Mouse (Mus musculus) kidney, adult 8-10 months (tissue): ENCODE results near the gene Ccdc167.
A peak's percentile ranks its signal among the peaks of the same experiment; 100 is the strongest.
"Not testable (repeated sequence)": the region's sequence is repeated elsewhere in the genome, so short reads cannot be mapped to it uniquely, and the experiment has no call there.

Source experiments
- DNase-seq, 2 experiments: peaks; one replicate each; pipeline ENCODE4 v3.0.0; 2022

Gene Ccdc167

DNA sequence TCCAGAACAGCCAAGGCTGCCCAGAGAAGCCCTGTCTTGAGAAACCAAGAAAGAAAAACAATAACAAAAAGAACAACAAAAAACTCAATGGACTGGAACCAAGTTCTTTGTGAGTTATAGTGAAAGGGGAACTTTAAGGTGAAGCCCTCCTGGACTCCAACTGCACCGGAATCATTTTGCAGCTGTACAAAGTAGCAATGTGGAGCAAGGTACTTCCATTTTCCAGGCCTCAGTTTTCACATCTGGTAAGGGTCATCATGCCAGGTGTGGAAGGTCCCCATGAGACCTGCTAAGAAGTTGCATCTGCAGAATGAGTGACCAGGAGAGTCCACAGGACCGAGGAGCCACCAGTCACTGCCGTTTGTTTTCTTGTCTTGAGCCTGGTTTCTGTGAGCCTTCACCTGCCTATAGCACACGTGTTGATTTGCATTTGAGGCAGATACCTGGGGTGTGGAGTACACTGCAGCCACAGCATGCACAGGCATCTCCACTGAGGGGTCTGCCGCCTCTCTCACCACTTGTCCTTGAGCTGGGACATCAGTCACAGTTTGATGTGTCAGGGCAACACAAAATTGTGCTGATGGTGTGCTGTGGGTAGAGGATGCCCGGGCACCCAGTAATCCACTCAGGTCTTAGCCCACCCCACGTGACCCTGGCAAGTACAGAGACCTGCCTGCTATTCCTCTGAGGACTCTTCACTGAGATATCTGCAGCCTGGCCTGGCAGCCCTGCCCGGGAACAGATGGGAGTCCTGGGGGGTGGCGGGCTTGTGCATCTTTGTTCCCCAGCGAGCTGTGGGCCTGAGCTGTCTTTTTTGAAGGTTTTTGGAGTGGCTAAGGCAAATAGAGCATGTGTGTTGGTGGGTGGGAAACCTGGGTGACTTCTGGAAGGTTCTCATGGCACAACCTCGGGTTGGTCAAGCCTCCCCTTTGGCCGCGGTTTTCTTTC, 3.1 kb upstream of the Ccdc167 start:
- DNase-seq: no peak

DNA sequence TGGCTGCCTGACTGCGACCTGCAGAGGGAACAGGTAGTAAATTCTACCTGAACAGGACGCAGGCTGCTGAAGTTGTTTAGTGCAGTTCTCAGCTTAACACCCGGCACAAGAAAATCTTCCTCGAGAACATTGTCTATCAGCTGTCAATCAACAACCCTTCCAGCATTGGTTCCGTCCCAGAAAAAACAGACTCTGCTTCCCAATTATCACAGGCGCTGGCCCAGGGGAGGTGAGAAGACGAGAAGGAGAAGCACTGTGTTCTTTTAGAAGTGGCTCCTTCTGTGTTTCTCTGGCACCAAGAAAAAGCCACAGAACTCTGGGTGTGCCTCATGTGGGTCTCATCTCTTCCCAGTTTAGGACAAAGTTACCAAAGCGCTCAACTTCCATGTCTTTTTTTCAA, 1.8 kb upstream of the Ccdc167 start:
- no peak for DNase-seq

DNA sequence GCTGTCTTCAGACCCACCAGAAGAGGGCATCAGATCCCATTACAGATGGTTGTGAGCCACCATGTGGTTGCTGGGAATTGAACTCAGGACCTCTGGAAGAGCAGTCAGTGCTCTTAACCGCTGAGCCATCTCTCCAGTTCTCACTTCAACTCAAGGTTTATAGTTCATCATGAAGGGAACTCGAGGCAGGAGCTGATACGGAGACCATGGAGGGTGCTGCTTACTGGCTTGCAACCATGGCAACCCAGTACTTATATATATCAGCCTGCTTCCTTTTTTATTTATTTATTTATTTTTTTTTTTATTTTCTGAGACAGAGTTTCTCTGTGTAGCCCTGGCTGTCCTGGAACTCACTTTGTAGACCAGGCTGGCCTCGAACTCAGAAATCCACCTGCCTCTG, 3.1 kb downstream of the Ccdc167 start:
- not testable (repeated sequence) for DNase-seq

DNA sequence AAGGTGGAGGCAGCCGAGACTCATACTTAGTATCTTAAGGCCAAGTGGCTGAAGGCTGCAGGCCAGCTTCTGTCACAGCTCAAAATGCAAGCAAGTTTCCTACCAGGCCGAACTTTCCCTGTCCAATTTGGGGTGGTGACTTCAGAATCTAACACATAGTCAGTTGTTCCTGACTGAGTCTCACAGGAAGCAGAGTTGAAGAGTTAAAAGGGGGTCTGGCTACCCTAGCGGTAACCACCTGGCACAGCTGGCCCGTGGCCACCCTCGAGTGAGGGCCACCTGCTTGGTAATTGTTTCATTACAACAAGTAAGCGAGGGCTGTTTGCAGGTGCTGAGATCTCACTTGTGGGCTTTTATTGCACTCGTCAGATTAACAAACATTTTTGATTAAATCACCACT, 4.3 kb downstream of the Ccdc167 start:
- no peak for DNase-seq

DNA sequence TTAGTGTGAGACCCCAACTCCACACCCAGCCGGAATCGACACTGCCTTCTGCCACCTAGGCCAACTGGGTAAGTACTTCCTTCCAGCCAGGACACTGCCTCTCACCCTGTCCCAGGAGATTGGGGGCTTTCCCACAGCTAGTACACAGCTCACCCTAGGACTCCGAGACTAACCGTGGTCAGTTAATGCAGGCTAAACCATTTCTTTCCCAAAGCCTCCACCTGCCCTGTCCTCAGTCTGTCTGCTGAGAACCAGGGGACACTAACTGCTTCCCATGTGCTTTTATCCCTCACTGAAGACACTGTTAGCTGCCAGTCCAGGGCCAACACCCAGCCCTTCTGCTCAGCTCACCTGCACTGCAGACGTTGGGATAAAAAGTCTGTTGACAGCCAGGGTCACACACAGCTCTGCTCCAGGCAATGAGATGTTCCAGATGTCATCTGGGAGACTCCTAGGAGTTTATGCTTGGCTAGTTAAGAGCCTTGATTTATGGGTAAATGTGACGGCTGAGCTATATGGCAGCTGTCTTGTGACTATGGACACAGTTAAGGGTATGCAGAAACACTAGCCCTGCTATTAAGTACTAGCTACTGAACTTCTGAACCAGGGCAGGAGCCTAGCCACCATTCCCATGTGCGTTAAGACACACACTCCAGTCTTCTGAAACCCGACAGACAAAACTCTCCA, 5.0 kb downstream of the Ccdc167 start:
- no peak for DNase-seq

DNA sequence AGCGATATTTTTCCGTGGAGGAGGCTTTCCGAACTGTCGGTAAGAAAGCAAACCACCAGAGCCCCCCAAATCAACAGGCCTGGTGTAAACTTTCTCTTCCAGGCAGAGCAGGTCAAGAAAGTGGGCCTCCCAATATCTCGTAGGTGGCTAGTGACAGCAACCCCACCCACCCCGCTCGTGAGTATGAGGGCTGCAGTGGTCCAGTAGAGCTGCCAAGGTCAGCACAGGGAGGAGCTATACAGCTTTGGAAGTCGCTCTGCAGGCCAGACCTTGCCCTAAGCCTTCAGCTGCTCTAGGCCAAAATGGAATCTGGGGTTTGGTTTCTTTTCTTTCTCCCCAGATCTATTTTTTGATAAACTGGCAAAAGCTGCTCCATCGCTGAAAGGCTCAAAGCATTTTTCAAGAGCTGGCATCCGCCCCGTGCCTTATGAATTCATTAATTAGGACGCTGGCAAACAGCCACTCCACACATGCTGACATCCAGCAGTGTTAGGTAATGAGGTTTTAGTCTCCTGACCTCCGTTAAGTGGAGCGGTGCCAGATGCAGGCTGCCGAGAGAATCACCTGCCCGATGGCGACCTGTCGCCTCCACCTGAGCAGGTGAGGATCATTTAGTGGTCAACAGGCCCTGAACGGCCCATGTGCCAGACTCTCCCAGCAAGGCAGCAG, 5.6 kb downstream of the Ccdc167 start:
- DNase-seq: peak; percentile 85 to 86

DNA sequence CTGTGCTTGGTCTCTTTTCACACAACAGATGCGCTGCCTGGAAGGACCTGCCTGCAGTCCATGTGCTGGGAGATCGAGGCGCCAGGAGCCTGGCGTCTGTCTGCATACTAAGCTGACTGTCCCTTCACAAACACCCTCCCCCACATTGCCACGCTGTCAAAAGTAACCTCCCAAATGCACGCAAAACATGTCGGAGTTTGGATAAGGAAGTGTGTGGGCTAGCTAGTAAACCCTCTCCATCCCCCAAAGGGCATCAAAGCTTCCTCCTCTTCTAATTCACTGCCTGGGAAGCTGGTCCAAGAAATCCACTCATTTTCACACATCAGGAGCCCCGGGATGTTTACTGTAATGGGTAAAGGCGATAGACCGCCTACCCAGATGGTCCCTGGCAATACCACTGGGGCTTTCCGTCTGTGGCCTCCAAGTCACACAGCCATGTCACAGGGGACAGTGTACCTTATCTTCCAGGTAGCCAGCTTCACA, 6.2 kb downstream of the Ccdc167 start:
- DNase-seq: no peak

DNA sequence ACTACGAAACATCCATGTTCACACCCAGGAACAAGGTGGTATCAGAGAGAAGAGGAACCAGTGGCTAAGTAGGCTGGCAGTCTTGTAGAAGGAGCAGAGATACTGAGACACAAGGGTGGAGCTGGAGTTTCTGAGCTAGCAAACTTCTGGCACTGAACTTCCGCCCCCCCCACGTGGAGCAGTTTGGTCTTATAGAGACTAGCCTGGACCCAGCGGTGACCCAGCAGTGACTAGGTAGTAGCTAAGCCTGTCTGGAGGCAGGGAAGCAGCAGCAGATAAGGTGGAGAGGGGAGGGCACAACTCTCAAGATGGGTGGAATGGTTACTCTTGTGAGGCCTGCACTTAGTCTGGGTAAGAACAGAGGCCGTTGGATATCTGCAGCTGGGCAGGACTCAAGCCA, 8.1 kb downstream of the Ccdc167 start:
- no peak for DNase-seq

DNA sequence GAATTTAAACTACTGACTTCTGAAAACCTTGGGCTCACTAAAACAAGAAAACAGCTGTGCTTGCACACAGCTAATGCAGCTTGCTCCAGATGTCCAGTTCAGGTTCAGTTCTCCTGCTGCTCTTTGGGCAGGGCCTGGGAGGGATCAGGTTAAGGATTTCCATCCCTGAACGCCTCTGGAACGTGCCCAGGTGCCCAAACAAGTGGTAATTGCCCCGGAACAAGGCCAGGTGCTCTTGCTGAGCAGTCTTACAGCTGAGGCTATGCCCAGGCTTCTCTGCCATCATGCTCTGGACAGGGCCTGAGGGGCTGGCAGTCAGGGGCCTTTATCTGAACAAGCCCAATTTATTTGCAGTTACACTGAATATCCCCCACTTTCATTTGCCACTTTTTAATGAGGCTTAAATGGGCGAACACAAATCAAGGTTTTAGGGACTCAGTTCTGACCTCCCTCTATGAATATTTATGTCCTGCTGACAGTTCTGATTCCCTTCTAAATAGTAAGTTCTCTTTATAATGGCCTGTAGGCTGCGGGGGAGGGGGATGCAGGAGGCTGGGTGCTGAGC, 9.8 kb downstream of the Ccdc167 start:
- no peak for DNase-seq

DNA sequence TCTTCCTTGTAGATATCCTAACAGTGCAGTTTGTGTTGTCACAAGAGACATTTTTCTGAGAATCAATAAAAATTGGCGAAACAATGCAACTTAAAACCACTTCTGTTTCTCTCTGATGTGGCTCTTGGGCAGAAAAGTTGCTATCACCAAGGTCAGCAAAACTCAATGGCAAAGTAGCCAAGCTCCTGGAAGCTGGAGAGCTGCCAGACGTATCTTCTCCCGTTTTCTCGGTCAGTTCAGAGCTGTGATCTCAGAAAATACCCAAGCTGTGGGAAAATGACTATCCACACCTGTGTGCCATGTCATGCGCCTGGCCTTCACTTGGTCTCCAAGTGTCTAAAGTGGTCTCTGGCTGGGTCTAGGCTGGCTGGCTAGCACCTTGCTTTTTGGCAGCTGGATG, 11.0 kb downstream of the Ccdc167 start:
- DNase-seq: no peak

DNA sequence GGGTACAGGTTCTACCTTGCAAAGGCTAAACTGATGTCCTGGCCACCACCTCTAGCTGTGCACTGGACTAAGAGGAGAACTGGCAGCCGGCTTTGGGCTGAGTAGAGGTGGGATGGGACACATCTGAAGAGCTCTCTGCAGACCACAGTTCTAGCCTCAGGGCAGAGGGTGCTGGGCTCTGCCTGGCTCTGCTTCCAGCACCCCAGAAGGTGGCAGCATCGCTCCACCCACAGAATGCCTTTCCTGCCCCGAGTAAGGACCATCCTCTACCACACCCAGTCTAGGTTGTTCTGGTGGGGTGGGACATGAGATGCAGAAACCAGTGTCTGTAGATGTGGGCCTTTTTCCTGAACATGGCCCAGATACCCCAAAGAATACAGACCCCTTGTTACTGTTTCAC, 12.1 kb downstream of the Ccdc167 start:
- peak in 1 of 2 experiments; percentile 44 for DNase-seq

DNA sequence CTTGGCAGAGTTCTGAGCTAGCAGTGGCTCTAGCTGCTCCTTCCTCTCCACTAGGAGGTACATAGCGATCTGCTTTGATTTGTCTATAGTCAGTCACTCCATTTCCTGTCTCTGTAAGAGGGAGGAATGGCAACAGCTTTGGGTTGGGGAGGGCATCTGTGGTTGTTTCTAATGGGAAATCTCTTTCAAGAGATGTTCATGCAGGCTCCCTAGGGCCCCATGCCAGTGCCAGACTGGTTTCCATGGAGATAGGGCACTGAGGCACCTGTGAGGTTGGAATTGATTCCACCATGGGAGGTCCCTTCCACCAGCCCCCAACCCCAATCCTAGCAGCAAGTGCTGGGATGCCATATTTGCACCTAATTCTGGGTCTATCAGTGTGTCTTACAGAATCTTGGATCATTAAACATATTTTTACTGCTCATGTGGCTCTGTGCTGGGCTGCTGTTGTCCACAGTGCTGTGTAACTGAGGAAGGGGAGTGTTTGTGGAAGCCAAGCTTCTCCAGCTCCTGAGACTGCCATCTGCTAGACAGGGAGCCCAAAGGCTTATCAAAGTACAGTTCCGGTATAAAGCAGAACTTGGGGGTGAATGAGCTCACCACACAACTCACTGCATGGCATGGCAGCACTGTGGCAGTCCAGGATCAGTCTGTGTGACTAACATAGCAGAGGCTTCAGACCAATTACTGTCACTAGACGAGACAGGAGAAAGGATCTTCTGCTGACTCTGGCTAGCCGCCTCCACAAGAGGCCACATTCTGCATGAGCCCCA, 13.7 kb downstream of the Ccdc167 start:
- DNase-seq: no peak

DNA sequence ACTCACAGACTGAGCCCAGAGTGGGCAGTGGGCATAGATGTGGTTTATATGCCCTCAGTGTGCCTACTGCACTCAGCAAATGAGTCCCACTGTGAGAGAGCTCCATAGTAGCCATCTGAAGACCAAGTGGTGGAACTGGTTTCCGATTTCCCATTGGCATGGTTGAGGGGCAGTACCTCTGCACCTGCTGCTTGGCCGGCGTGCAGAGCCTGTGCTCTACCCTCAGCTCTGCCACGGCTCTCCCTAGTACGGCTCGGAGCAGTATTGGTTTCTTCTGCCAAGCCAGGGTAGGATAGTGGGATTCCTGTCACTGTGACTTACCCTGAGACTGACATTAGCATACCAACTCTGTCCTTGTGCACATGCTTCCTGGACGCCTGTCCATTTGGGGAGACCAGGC, 16.3 kb downstream of the Ccdc167 start:
- DNase-seq: no peak

DNA sequence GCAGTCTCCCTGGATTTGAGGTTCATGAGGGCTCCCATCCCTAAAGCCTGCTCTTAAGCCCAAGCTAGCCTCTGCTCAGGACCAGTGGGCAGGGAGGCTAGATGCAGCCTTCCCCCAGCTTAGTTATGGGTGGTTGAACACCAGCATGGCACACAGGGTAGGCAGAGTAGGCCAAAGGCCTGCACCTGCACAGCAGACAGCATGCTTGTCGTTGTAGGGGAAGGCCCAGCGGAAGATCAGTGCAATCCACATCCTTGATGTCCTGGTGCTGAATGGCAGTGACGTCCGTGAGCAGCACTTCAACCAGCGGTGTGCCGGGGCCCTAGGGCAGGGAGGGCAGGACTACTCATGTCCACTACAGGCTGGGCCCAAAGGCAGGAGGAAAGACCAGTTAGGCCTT, 18.4 kb downstream of the Ccdc167 start:
- no peak for DNase-seq

DNA sequence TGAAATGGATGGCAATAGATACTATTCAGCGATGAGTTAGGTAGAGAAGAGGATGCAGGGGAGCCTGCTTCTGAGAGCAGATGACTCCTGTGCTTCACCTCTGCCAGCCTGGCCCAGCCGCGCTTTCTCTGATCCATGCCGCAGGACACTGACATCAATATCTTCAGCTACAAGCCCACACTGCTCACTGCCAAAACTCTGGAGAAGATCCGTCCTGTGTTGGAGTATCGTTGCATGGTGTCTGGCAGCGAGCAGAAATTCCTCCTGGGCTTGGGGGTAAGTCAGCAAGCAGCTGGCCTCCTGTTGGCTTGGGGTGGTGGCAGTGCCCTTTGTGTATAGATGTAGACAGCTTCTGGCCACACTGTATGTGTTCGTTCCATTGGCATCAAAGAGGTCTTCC, 19.9 kb downstream of the Ccdc167 start:
- DNase-seq: no peak

DNA sequence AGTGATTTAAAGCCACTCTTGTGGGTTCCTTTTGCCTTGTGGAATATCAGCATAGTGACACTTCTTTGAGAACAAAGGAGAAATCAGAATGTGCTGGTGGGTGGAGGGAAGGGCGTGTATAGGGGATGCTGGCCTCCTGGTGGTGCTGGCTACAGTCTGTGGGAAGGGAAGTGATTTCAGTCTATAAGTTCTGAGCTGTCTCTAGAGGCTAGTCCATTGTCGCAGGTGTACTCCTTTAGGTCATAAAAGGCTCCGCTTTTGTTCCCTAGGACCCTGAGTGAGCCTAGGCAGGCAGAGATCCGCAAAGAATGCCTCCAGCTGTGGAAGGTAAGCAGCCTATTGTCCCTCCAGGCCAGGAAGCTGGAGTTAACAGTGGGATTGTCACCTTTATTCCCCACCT, 22.3 kb downstream of the Ccdc167 start:
- DNase-seq: no peak

DNA sequence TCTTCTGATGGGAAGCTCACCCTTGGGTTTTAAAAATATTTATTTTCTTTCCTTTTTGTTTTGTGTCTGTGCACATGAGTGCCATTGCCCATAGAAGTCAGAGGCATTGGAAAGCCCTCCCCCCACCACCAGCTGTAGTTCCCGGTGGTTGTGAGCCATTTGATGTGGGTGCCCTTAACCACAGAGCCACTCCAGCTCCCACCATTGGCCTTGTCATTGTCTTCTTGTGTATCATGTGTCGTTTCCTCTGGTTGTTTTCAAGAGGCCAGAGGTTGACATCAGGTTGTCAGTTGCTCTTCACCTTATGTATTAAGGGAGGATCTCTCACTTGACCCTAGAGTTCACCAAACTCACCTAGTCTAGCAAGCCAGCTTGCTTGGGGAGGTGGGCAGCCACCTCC, 23.3 kb downstream of the Ccdc167 start:
- no peak for DNase-seq

DNA sequence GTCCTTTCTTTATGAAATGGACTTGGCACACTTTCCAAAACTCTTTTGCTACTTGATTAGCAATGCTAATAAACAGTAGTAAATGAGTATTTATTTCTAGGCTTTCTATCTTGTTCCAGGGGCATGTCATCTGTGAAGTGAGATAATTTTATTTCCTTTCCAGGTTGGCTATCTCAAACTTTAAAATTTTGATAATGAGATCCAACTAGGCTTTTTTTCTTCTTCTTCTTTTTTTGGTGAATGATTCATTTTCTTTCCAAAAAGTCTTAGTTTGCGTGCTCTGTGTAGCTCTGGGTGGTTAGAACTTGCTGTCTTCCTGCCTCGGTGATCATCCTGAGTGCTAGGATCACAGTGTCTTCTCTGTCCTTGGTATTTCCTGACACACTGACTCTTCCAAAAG, 24.0 kb downstream of the Ccdc167 start:
- no peak for DNase-seq

DNA sequence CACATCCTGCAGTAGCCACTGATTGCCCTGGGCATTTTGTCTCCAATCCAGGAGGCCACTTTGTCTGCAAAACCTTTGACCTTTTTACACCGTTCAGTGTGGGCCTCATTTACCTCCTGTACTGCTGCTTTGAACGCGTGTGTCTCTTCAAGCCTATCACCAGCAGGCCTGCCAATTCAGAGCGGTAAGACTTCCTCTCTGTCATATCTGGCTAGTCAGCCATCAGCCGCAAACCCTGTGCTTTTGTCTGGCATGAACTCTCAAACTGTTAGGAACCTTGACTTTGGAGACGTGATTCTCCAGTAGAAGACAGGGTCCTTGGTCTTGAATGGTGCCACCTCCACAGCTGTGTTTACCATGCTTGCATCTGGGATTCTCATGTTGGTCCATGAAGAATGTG, 26.6 kb downstream of the Ccdc167 start:
- DNase-seq: no peak

DNA sequence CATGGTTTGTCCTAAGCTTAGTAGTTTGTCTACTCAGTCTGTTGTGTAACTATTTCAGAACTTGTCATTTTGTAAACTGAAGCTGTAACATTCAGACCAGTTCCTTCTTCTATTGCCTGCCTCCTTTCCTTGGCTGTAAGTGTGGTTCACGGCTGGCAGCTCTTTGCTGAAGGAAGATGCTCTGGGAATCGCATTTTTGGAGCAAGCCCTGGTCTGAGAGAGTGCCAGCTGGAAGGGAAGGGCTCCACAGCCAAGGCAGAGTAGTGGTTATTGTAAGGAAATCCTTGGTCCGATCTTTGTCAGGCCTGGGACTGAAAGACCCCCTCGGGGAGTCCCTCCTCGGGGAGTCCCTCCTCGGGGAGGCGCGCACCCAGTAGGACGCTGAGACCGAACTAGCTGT, 28.2 kb downstream of the Ccdc167 start:
- DNase-seq: no peak

DNA sequence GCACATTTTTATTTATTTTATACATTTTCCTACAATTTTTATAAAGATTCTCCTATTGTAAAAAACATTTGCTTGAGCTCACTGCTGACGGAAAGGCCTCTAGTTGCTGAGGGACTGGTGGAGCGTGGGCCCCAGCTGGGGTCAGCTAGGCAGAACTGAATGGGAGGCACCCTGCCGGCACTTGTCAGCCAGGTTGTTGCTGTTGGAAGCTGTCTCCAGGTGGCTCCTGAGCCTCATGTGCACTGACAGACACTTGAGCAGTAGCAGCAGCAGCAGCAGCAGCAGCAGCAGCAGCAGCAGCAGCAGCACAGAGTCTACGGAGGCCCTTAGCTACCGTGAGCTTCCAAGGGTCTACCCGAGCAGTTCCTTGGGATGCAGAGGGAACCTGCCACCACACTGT, 29.5 kb downstream of the Ccdc167 start:
- DNase-seq: no peak

DNA sequence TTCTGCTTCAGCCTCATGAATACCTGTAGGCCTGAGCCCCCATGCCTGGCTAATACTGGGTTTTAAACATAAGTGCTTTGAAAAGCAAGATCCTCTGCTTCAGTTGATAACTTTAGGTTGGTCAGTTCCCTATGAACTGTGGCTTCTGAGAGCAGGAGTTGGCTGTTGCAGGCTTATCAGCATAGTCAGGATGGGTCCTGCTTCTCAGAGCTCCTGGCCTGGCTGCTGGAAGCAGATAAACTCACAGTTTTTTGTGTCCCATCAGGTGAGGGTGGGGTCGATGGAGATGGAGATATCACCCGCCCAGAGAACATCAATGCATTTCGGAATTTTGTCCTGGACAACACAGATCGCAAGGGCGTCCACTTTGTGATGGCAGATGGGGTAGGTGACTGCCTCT, 30.1 kb downstream of the Ccdc167 start:
- no peak for DNase-seq

DNA sequence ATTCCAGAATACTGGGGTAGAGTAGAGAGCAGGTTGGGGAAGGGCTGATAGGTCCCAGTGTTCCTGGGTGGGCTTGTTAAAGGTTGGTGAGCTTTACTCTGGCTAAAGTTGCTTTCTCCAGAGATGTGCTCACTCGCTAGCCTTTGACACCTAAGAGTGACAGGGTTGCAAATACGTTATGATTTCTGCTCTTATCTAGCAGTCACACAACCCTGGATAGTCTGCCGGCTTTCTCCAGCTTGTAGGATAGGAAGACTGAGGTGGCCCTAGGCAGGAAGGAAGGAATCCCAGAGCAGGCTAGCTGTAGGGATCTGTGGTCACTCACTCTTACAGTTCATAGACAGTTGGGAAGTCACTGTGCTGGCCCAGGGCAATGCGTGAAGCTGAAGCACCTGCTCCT, 32.6 kb downstream of the Ccdc167 start:
- DNase-seq: no peak
